Mouse (Mus musculus) limb, embryonic 13.5 days (tissue): ENCODE measurements around the gene Atp2c2. TPM values are rescaled to one million over a fixed set of nuclear protein-coding genes. Genes with fewer than 3 reads are reported as not detected.
A peak's percentile ranks its signal among the peaks of the same experiment; 100 is the strongest.

ENCODE experiments used
- ATAC-seq: fragments of 200-750 bp; cut with Nextera tagmentation; 2 replicates; pipeline ENCODE4 v1.8.0; 2017; ENCODE audit warnings: low read depth, moderate number of reproducible peaks, moderate TSS enrichment; ENCODE audit not compliant: low FRiP score
- H3K27ac ChIP-seq: fragments of 300-500 bp; sonication (generic); 2 replicates; pipeline ENCODE4 v1.5.1; 2015; ENCODE audit warnings: inconsistent platforms, mild to moderate bottlenecking, moderate library complexity
- H3K27me3 ChIP-seq: fragments of 300-500 bp; sonication (generic); 2 replicates; pipeline ENCODE4 v1.6.1; 2015; ENCODE audit warnings: mild to moderate bottlenecking, inconsistent platforms
- H3K36me3 ChIP-seq: fragments of 300-500 bp; sonication (generic); 2 replicates; pipeline ENCODE4 v1.6.1; 2015; ENCODE audit warnings: inconsistent platforms, mild to moderate bottlenecking, moderate library complexity
- H3K4me1 ChIP-seq: fragments of 300-500 bp; sonication (generic); 2 replicates; pipeline ENCODE4 v1.6.1; 2015; ENCODE audit warnings: inconsistent platforms
- H3K4me2 ChIP-seq: fragments of 300-500 bp; sonication (generic); replicated peaks from 2 replicates; pipeline ENCODE4 v1.6.1; 2015; ENCODE audit warnings: inconsistent platforms, mild to moderate bottlenecking, moderate library complexity
- H3K4me3 ChIP-seq: fragments of 300-500 bp; sonication (generic); 2 replicates; pipeline ENCODE4 v1.5.1; 2015; ENCODE audit warnings: moderate library complexity, mild to moderate bottlenecking, inconsistent platforms
- H3K9ac ChIP-seq: fragments of 300-500 bp; sonication (generic); 2 replicates; pipeline ENCODE4 v1.6.1; 2015; ENCODE audit warnings: mild to moderate bottlenecking, inconsistent platforms
- H3K9me3 ChIP-seq: fragments of 300-500 bp; sonication (generic); 2 replicates; pipeline ENCODE4 v1.6.1; 2016; ENCODE audit warnings: inconsistent platforms
- WGBS: fragments of 180-500 bp; shearing (Covaris S2); methylation state at CpG from one replicate; pipeline ENCODE4 v1.1.7; 2015; 5-methylcytosine and 5-hydroxymethylcytosine counted together
- polyA plus RNA-seq: library from polyadenylated mRNA; unstranded; fragments of >200 nt; fragmentation: Nextera tagmentation; extraction: Ambion mirVana; gene quantifications from 2 replicates; pipeline ENCODE4 v1.2.1, GENCODE M21; 2015

Atp2c2 gene
- polyA plus RNA-seq: 2.0 and 2.6 TPM in 2 replicates

DNA sequence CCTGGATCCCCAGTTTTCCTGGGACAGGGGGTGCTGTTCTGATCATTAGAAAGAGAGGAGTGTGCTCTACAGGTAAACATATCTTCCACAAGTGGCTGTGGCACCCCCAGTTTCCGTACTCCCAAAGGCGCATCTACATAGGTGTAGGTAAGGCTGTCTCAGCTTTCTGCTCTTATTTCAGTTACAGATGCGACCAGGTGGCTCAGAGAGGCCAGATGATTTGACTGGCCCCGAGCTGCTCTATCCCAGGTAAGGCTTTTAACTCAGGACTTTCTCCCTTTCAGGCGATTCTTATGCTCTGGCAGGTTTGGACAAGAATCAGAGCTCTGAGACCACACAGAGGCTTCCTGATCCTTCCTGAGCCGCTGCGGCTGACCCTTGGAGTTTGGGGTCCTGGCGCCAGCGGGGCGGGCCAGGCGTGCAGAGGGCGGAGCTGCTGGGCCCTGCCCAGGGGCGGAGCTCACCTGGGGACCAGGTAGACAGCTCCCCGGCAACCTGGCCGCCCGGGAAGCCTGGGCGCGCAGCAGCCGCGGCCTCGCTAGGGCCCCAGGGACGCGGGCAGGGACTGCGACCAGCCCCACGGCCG is at the start of gene Atp2c2:
Gene Atp2c2 (plus strand): TSS at position 461 of the 586 bp plus-strand sequence.
- H3K9ac ChIP-seq: peak within 1 kb of the TSS; percentile 39
- WGBS: 2% methylated on average over 26 of the region's 26 CpGs
- peaks cover 27% of the 10 kb centered on the region for H3K4me1 ChIP-seq
- peak within 1 kb of the TSS; percentile 27 for H3K4me3 ChIP-seq
- no peaks in the 10 kb centered on the region for H3K36me3 ChIP-seq
- H3K27me3 ChIP-seq: peaks cover 65% of the 10 kb centered on the region
- no peak within 1 kb of the TSS for H3K27ac ChIP-seq
- ATAC-seq: no peak
- H3K9me3 ChIP-seq: no peaks in the 10 kb centered on the region
- peak within 1 kb of the TSS; percentile 51 for H3K4me2 ChIP-seq

DNA sequence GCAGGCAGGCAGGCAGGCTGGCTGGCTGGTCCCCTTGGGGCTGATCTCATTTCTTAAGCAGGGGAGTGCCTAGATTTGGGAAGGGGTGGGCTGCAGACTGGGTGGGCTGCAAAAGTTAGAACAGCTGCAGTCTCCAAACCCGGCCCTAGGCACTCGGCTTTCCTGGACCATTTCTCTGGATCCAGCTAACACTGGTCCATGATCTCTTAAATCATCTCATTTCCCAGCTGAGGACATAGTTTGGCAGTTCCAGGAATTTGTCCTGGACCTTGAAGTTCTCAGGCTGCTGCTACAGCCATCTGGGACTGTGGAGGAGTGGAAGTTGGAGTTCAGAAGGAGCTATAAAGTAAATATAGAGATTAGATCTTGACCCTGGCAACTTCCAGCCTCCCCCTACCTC is 48.5 kb upstream of the Atp2c2 start:
- Histone ChIP-seq H3K9ac (no peak overlapping the region), H3K27ac (no peak overlapping the region), H3K4me3 (no peak overlapping the region), H3K27me3 (no peaks in the 10 kb centered on the region), H3K9me3 (0 out of 2 replicates have a peak, but pooled peaks cover under 1% of the 10 kb centered on the region), H3K4me1 (peaks cover 16% of the 10 kb centered on the region), H3K36me3 (no peaks in the 10 kb centered on the region), H3K4me2 (no peak overlapping the region)
- 0 out of 2 replicates have a peak, but pooled peaks have one; percentile 28 for ATAC-seq
- WGBS: 22% methylated on average over 2 of the region's 2 CpGs

DNA sequence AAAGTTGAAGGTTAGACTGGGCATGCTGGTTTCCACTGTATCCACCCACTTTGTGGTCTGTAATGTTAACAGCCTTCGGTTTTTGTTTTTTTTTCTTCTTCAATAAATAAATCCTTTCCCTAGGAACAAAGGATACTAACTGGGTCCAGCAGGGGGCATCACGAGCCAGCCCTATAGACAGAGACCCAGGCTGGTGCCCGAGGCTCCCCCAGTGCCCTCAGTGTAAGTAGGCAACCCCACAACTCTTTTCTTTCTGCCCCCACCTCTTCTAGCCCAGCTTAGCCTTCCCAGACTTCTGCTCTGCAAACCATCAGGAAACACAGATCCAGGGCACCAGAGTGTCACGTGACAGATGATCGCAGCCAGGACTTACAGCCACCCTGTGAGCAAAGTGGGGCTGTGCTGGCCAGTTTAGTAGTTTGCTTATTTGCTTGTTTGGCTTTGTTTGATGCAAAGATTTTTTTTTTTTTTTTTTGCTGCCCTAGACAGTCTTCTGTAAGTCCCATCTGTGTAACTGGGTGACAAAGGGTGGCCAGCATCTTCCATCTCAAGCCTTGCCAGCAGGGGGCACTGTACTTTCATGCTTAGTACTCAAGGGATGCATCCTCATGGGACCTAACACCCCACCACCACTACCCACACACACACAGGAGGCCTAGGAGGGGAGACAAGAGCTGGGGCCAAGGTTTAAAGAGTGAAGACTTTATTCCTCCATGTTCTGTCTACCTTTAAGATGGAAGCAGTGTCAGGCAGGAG is 42.9 kb upstream of the Atp2c2 start:
- Histone ChIP-seq H3K4me2 (no peak overlapping the region), H3K9ac (no peak overlapping the region), H3K4me1 (peaks cover 18% of the 10 kb centered on the region), H3K36me3 (no peaks in the 10 kb centered on the region), H3K4me3 (no peak overlapping the region), H3K27ac (no peak overlapping the region), H3K27me3 (no peaks in the 10 kb centered on the region), H3K9me3 (no peaks in the 10 kb centered on the region)
- WGBS: 41% methylated on average over 5 of the region's 5 CpGs
- ATAC-seq: no peak

DNA sequence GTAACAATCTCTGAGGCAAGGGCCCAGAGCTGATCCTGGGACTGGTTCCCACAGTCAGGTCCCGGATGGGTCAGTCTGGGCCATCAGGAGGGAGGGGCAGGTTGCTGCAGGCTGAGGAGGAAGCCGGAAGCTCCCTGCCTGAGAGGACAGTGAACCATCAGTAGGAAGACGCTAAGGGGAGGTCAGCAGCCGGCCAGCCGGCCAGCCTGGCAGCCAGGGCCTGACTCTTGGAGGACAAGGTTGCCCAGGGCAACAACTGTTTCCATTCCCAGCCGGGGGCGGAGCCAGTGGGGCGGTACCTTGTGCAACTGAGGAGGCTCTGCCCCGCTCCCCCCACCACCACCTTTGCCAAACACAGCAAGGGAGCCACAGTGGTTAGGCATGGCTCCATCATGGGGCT is 38.7 kb upstream of the Atp2c2 start:
- no peak overlapping the region for H3K4me3 ChIP-seq
- H3K27ac ChIP-seq: no peak overlapping the region
- WGBS: 6% methylated on average over 9 of the region's 9 CpGs
- H3K36me3 ChIP-seq: no peaks in the 10 kb centered on the region
- H3K9ac ChIP-seq: no peak overlapping the region
- peaks cover 14% of the 10 kb centered on the region for H3K4me1 ChIP-seq
- ATAC-seq: no peak
- H3K9me3 ChIP-seq: no peaks in the 10 kb centered on the region
- H3K4me2 ChIP-seq: no peak overlapping the region
- H3K27me3 ChIP-seq: peaks cover 4% of the 10 kb centered on the region; the same call in 1 of the 2 replicates

DNA sequence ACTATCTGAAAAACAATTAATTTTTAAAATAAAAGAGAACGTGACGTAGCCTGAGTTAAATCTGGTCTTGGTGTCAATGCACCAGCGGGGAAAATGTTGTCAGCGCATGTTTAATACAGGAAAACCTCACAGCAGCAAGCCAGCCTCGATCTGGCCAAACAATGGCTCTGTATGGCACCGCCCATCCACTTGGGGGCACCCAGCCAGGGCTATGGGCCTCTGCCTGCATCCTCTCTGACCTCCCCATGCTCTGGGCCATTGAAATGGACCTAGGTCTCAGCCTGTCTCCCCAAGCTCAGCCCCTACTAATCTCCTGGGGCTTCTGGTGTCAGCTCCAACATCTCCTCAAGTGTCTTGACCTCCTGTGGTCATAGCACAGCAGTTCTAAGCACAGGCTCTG is 37.9 kb upstream of the Atp2c2 start:
- WGBS: 86% methylated on average over 6 of the region's 6 CpGs
- no peak overlapping the region for H3K4me3 ChIP-seq
- H3K4me2 ChIP-seq: no peak overlapping the region
- H3K27ac ChIP-seq: no peak overlapping the region
- H3K36me3 ChIP-seq: no peaks in the 10 kb centered on the region
- peaks cover 13% of the 10 kb centered on the region for H3K27me3 ChIP-seq
- H3K9ac ChIP-seq: no peak overlapping the region
- no peaks in the 10 kb centered on the region for H3K9me3 ChIP-seq
- ATAC-seq: no peak
- H3K4me1 ChIP-seq: peaks cover 16% of the 10 kb centered on the region

DNA sequence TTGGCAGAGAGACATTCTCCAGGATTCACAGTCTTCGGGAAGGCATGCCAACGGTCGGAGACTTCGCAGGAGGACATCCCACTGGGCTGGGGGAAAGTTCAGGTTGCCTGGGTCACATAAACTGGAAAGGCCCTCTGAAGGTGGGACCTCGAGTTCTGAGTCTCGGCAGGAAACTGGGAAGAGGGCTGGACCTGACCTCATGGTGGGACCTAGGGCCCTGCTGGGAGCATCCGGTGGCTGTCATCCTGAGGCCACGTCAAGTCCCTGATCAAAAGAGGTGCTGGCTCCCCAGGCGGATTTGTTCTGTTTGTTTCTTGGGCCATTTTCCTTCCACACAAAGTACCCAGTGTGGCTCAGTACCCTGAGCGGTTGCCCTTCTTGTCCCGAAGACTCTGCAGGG is 36.4 kb upstream of the Atp2c2 start:
- Histone ChIP-seq H3K36me3 (no peaks in the 10 kb centered on the region), H3K4me3 (no peak overlapping the region), H3K4me1 (peaks cover 16% of the 10 kb centered on the region), H3K4me2 (no peak overlapping the region), H3K9ac (no peak overlapping the region), H3K27ac (no peak overlapping the region), H3K9me3 (no peaks in the 10 kb centered on the region), H3K27me3 (peaks cover 19% of the 10 kb centered on the region)
- 60% methylated on average over 11 of the region's 11 CpGs for WGBS
- no peak for ATAC-seq

DNA sequence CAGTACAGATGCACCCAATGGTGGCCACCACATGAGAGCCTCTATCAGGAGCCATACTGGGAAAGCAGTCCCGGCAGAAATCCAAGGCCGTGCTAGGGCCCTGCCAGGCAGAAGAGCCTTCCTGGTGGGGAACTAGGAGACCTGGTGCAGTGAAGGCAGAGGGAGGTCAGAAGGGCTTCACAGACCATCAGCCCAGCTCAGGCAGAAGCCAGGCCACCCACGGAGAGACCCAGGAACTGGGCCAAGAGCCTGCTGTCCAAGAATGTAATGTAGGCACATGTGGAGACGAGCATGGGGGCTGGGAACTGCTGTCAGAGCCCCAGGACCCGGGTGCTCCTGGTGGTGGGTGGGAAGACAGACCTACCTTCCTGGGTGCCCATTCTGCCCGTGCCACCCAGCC is 34.5 kb upstream of the Atp2c2 start:
- Histone ChIP-seq H3K9ac (no peak overlapping the region), H3K9me3 (no peaks in the 10 kb centered on the region), H3K36me3 (no peaks in the 10 kb centered on the region), H3K27me3 (peaks cover 19% of the 10 kb centered on the region), H3K4me1 (peaks cover 16% of the 10 kb centered on the region), H3K27ac (no peak overlapping the region), H3K4me2 (no peak overlapping the region), H3K4me3 (no peak overlapping the region)
- 85% methylated on average over 6 of the region's 6 CpGs for WGBS
- ATAC-seq: no peak

DNA sequence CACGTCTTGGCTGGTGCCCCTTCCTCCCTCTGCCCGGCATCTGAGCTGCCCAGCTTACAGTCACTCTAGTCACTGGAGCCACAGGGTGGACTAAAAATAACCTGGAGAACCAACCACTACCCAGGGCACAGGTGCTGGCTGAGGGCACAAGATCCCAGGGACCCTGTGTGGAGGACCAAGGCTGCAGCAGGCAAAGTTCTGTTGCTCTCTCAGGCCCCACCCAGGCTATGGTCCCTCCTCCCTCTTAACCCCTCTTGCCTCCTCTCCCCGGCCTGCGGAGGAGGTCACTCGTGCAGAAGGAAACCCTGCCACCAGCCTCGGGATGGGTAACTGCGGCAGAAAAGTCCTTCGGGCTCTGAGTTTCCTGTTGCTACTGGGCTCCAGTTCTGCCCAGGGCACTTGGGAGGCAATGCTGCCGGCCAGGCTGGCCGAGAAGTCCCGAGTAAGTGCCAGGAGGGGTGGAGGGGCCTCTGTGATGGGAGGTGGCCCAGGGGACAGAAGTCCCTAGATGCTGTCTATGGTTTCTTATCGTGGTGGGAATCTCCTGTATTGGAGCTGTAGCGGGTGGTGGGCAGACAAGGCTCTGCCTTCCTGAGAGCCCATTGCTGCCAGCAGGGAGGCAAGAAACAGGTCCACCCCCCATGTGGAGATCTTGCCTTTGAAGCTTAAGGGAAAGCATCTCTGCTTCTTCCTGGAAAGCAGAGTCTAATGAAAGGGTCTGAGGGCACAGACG is 33.4 kb upstream of the Atp2c2 start, which contains the start of gene Wfdc1:
Gene Wfdc1 (plus strand): TSS at position 147 of the 733 bp plus-strand sequence.
- Histone ChIP-seq H3K9ac (no peak within 1 kb of the TSS), H3K4me3 (no peak within 1 kb of the TSS), H3K36me3 (no peaks in the 10 kb centered on the region), H3K4me2 (no peak within 1 kb of the TSS), H3K27ac (no peak within 1 kb of the TSS), H3K9me3 (no peaks in the 10 kb centered on the region), H3K4me1 (peaks cover 15% of the 10 kb centered on the region), H3K27me3 (peaks cover 19% of the 10 kb centered on the region)
- 11% methylated on average over 14 of the region's 14 CpGs for WGBS
- ATAC-seq: no peak

DNA sequence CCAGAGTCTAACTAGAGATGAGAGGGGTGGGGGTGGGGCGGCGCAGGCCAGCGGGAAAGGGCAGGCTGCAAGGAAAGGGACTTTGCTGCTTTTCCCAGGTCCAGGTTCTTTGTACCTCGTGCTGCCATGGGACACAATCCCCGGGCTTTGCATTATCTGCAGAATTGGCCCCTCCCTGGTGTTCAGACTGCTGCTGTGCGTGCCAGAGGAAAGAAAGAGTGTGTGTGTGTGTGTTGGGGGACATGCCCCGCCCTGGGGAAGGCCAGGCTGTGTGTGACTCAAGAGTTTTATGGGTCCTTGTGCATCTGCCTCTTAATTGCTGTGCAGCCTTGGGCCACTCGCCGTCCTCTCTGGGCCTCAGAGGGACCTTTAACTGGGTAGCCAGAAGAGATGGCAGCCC is 31.4 kb upstream of the Atp2c2 start:
- H3K4me3 ChIP-seq: no peak overlapping the region
- H3K4me1 ChIP-seq: peaks cover 14% of the 10 kb centered on the region
- H3K9ac ChIP-seq: no peak overlapping the region
- H3K27ac ChIP-seq: no peak overlapping the region
- no peaks in the 10 kb centered on the region for H3K36me3 ChIP-seq
- 64% methylated on average over 9 of the region's 9 CpGs for WGBS
- H3K27me3 ChIP-seq: peaks cover 19% of the 10 kb centered on the region
- no peak for ATAC-seq
- H3K4me2 ChIP-seq: no peak overlapping the region
- no peaks in the 10 kb centered on the region for H3K9me3 ChIP-seq

DNA sequence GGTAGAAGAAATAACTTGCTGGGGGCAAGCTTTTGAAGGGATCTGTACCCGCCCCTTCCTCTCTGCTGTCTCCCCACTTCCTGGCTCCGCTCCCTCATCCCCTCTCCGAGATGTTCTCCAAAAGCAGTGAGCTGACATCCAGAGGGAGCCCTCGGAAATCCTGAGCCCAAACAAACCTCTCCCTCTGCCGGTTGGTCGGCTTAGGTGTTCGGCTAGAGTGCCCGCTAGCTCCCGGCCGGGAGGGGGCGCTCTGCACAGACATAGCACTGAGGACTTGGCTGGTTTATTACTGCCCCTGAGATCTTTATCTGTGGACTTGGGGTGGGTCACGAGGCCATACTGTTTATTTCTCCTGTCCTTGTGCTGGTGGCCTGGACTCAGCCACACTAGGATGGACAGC is 30.5 kb upstream of the Atp2c2 start:
- no peaks in the 10 kb centered on the region for H3K9me3 ChIP-seq
- H3K36me3 ChIP-seq: no peaks in the 10 kb centered on the region
- no peak for ATAC-seq
- H3K9ac ChIP-seq: no peak overlapping the region
- no peak overlapping the region for H3K4me3 ChIP-seq
- H3K27me3 ChIP-seq: peaks cover 19% of the 10 kb centered on the region
- no peak overlapping the region for H3K4me2 ChIP-seq
- WGBS: 51% methylated on average over 12 of the region's 12 CpGs
- H3K27ac ChIP-seq: no peak overlapping the region
- H3K4me1 ChIP-seq: peaks cover 14% of the 10 kb centered on the region

DNA sequence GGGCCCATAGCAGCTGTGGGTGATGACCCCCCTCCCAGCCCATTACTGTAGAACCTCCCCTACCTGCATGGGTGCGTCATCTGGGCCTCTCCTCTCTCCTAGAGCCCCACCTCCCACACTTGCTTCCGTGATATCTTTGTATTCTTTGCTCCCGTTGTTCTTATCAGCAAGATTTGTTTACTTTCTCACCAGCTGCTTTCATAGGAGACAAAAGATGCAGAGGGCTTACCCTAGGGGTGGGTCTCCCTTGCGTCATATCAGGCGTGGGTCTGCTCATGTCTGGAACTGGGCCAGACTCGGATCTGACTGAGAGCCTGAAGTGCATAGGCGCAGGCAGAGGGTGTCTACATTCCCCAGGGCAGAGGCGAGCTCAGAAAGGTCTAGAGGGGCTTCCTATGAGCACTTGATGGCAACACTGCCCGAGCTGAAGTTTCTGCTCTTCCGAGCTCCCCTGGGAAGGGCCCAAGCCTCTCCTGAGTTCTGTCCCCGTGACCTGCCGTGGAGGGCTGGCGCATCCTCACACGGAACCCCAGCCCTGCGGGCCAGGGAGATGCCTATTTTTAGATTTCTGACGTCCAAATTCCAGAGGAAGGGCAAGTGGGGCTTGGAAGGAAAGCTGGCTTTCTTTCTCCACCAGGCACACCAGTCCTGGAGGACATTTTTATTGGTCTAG is 29.3 kb upstream of the Atp2c2 start:
- no peak overlapping the region for H3K4me2 ChIP-seq

More for the DNA sequence above, 29.3 kb upstream of the Atp2c2 start:
- H3K9ac ChIP-seq: no peak overlapping the region
- H3K36me3 ChIP-seq: no peaks in the 10 kb centered on the region
- H3K9me3 ChIP-seq: no peaks in the 10 kb centered on the region
- H3K4me3 ChIP-seq: no peak overlapping the region
- H3K4me1 ChIP-seq: peaks cover 14% of the 10 kb centered on the region
- no peak overlapping the region for H3K27ac ChIP-seq
- no peak for ATAC-seq
- H3K27me3 ChIP-seq: peaks cover 19% of the 10 kb centered on the region
- 63% methylated on average over 16 of the region's 16 CpGs for WGBS
